Mouse (Mus musculus): ENCODE measurements around the gene Scube1.

DNA sequence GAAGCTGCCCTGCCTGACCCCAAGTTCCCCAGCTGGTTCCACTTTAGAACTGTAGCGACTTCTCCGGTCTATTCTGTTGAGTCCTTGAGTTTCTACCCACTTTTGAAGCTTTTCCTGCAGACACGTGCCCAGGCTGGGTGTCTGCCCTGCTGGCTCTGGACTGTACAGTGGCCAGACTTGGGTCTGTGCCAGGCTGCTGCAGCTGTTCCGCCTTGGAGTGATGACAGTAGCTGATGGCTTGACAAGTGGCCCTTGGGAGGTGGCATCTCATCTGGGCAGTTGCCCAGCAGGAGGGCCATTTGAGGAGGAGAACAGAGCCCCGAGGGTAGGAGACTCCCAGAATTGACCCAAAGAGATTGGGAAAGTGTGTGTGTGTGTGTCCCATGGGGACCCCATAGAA lies 47.6 kb upstream of the Scube1 start:
- no peak for TF ChIP-seq POLR2A (IDR thresholded peaks at IDR 0.05; ENCODE audit: extremely low read depth, insufficient read depth, low read length)
- TF ChIP-seq CTCF (IDR thresholded peaks at IDR 0.05; ENCODE audit: low read depth, low read length) = no peak
